Mouse (Mus musculus) olfactory bulb, adult 2 months (tissue): ENCODE measurements at regions not wholly inside any gene's neighbourhood (a gene's known extent, or its start where the extent isn't known, plus 50 kb on each side); places are given as distances from the start of the nearest gene placed in this dataset.

ENCODE experiments used
- CTCF ChIP-seq: fragments of 200-500 bp; IDR thresholded peaks from 2 replicates; pipeline ENCODE4 v1.5.1; 2012; ENCODE audit warnings: low read depth, mild to moderate bottlenecking, low read length, moderate library complexity; ENCODE audit not compliant: insufficient read depth
- POLR2A ChIP-seq: fragments of 200-500 bp; IDR thresholded peaks from 2 replicates; pipeline ENCODE4 v1.6.1; 2012; ENCODE audit warnings: mild to moderate bottlenecking, low read depth, low read length, moderate library complexity; ENCODE audit not compliant: insufficient read depth

DNA sequence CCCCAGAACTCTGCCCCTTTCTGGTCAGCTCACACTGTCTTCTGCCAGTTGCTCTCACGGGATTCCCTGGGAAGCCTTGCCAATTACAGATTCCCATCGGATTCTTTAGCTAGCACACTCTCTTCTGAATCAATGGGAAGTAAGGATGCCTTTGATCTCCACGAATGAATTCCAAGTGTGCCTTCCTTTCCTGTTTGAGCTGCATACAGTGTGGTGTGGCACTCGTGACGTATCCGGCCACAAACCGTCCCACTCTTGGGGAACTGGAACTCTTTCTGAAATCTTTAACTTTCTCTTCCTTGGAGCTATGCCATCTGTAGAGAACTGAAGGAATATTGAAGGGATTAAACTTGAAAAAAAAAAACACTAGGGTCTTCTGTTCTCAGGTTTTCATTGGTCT, 243.2 kb upstream of the Foxq1 start:
- TF ChIP-seq CTCF (no peak), POLR2A (no peak)
